Mouse (Mus musculus) liver, embryonic 11.5 days (tissue): ENCODE measurements around the gene Bean1. TPM values are rescaled to one million over a fixed set of nuclear protein-coding genes. Genes with fewer than 3 reads are reported as not detected.
A peak's percentile ranks its signal among the peaks of the same experiment; 100 is the strongest.

Source experiments
- ATAC-seq: fragments of 200-750 bp; cut with Nextera tagmentation; replicated peaks from 2 replicates; pipeline ENCODE4 v1.8.0; 2017; ENCODE audit warnings: moderate number of reproducible peaks, mild to moderate bottlenecking, moderate TSS enrichment, moderate library complexity; ENCODE audit not compliant: low FRiP score
- DNase-seq: peaks from one replicate; pipeline ENCODE4 v3.0.0-alpha.2; 2017; ENCODE audit warnings: low spot score
- H3K27ac ChIP-seq: fragments of 300-500 bp; sonication (generic); 2 replicates; pipeline ENCODE4 v1.5.1; 2014; ENCODE audit warnings: mild to moderate bottlenecking, low read depth, low read length, control low read depth
- H3K27me3 ChIP-seq: fragments of 300-500 bp; sonication (generic); replicated peaks from 2 replicates; pipeline ENCODE4 v1.6.1; 2014; ENCODE audit warnings: low read length, mixed read lengths; ENCODE audit not compliant: control insufficient read depth, insufficient read depth
- H3K36me3 ChIP-seq: fragments of 300-500 bp; sonication (generic); 2 replicates; pipeline ENCODE4 v1.6.1; 2014; ENCODE audit warnings: mild to moderate bottlenecking, low read length, moderate library complexity, mixed read lengths; ENCODE audit not compliant: control insufficient read depth, insufficient read depth
- H3K4me1 ChIP-seq: fragments of 300-500 bp; sonication (generic); replicated peaks from 2 replicates; pipeline ENCODE4 v1.6.1; 2014; ENCODE audit warnings: low read length, mixed read lengths; ENCODE audit not compliant: control insufficient read depth, insufficient read depth
- H3K4me2 ChIP-seq: fragments of 300-500 bp; sonication (generic); 2 replicates; pipeline ENCODE4 v1.6.1; 2014; ENCODE audit warnings: mild to moderate bottlenecking, control low read depth, moderate library complexity
- H3K4me3 ChIP-seq: fragments of 300-500 bp; sonication (generic); 2 replicates; pipeline ENCODE4 v1.5.1; 2014; ENCODE audit warnings: low read depth, low read length, control low read depth
- H3K9ac ChIP-seq: fragments of 300-500 bp; sonication (generic); 2 replicates; pipeline ENCODE4 v1.6.1; 2014; ENCODE audit warnings: low read depth, low read length, control low read depth
- H3K9me3 ChIP-seq: fragments of 300-500 bp; sonication (generic); 2 replicates; pipeline ENCODE4 v1.6.1; 2016; ENCODE audit warnings: low read length, inconsistent platforms, mixed read lengths; ENCODE audit not compliant: control insufficient read depth
- WGBS: fragments of 180-500 bp; shearing (Covaris S2); extraction: QIAGEN DNeasy Blood & Tissue Kit; methylation state at CpG from one replicate; pipeline ENCODE4 v1.1.7; 2014; 5-methylcytosine and 5-hydroxymethylcytosine counted together
- polyA plus RNA-seq: library from polyadenylated mRNA; unstranded; fragments of >200 nt; fragmentation: Nextera tagmentation; extraction: Ambion mirVana; gene quantifications from 2 replicates; pipeline ENCODE4 v1.2.1, GENCODE M21; 2014

The Bean1 gene
- polyA plus RNA-seq, 1 experiment from 2014 or later, result 0.10 TPM

GRCm38 (mm10) chr8:104147947-104148346 is 22.3 kb upstream of the Bean1 start:
- 94% methylated on average over 2 of the region's 2 CpGs for WGBS
- H3K9ac ChIP-seq, result no peak overlapping the region
- no peaks in the 10 kb centered on the region for H3K9me3 ChIP-seq
- DNase-seq (no peak), ATAC-seq (0 out of 2 replicates have a peak, but pooled peaks have one; percentile 15)
- no peak overlapping the region for H3K27ac ChIP-seq
- H3K4me2 ChIP-seq, result no peak overlapping the region
- H3K36me3 ChIP-seq, result no peaks in the 10 kb centered on the region
- no peaks in the 10 kb centered on the region for H3K27me3 ChIP-seq
- H3K4me3 ChIP-seq, result no peak overlapping the region
- no peaks in the 10 kb centered on the region for H3K4me1 ChIP-seq

GRCm38 (mm10) chr8:104160731-104161130 is 9.5 kb upstream of the Bean1 start:
- Histone ChIP-seq H3K9ac (no peak overlapping the region), H3K4me3 (no peak overlapping the region), H3K36me3 (no peaks in the 10 kb centered on the region), H3K9me3 (no peaks in the 10 kb centered on the region), H3K4me2 (no peak overlapping the region), H3K4me1 (no peaks in the 10 kb centered on the region), H3K27me3 (no peaks in the 10 kb centered on the region), H3K27ac (no peak overlapping the region)
- DNase-seq, result no peak
- WGBS, result 69% methylated on average over 5 of the region's 5 CpGs
- no peak for ATAC-seq

- DNase-seq, result peak; percentile 23
- H3K4me1 ChIP-seq, result no peaks in the 10 kb centered on the region
- no peak overlapping the region for H3K9ac ChIP-seq
- H3K27me3 ChIP-seq, result peaks cover 45% of the 10 kb centered on the region
- no peaks in the 10 kb centered on the region for H3K36me3 ChIP-seq
- H3K4me2 ChIP-seq, result no peak overlapping the region
- no peak overlapping the region for H3K27ac ChIP-seq
- ATAC-seq, result no peak
- 70% methylated on average over 3 of the region's 3 CpGs for WGBS
- H3K9me3 ChIP-seq, result no peaks in the 10 kb centered on the region
- H3K4me3 ChIP-seq, result no peak overlapping the region
Measured at GRCm38 (mm10) chr8:104169461-104169860, 781 bp upstream of the Bean1 start.

- WGBS, result 5% methylated on average over 32 of the region's 32 CpGs
- H3K27ac ChIP-seq, result no peak overlapping the region
- no peaks in the 10 kb centered on the region for H3K4me1 ChIP-seq
- peaks cover 45% of the 10 kb centered on the region for H3K27me3 ChIP-seq
- H3K9me3 ChIP-seq, result no peaks in the 10 kb centered on the region
- DNase-seq, result no peak
- peak overlapping the region; percentile 56 for H3K4me3 ChIP-seq
- H3K36me3 ChIP-seq, result no peaks in the 10 kb centered on the region
- ATAC-seq, result no peak
- H3K4me2 ChIP-seq, result peak overlapping the region; percentile 86
- peak overlapping the region; percentile 34; the same call in 1 of the 2 replicates for H3K9ac ChIP-seq
Measured at GRCm38 (mm10) chr8:104171050-104171620, 893 bp downstream of the Bean1 start.

GRCm38 (mm10) chr8:104172420-104172819 is 2.2 kb downstream of the Bean1 start:
- Histone ChIP-seq H3K4me1 (no peaks in the 10 kb centered on the region), H3K27me3 (peaks cover 45% of the 10 kb centered on the region), H3K27ac (no peak overlapping the region), H3K4me2 (no peak overlapping the region), H3K4me3 (no peak overlapping the region), H3K9ac (no peak overlapping the region), H3K9me3 (no peaks in the 10 kb centered on the region), H3K36me3 (no peaks in the 10 kb centered on the region)
- WGBS, result 87% methylated on average over 6 of the region's 6 CpGs
- ATAC-seq (no peak), DNase-seq (no peak)

- WGBS, result 38% methylated on average over 8 of the region's 8 CpGs
- Histone ChIP-seq H3K27me3 (peaks cover 26% of the 10 kb centered on the region), H3K36me3 (no peaks in the 10 kb centered on the region), H3K4me2 (no peak overlapping the region), H3K27ac (no peak overlapping the region), H3K4me3 (no peak overlapping the region), H3K4me1 (no peaks in the 10 kb centered on the region), H3K9me3 (no peaks in the 10 kb centered on the region), H3K9ac (no peak overlapping the region)
- DNase-seq (no peak), ATAC-seq (no peak)
Measured at GRCm38 (mm10) chr8:104175848-104176527, 5.7 kb downstream of the Bean1 start.

GRCm38 (mm10) chr8:104177054-104177453 is 6.8 kb downstream of the Bean1 start:
- ATAC-seq (no peak), DNase-seq (no peak)
- no peaks in the 10 kb centered on the region for H3K36me3 ChIP-seq
- no peak overlapping the region for H3K9ac ChIP-seq
- no peak overlapping the region for H3K4me2 ChIP-seq
- 74% methylated on average over 4 of the region's 4 CpGs for WGBS
- H3K9me3 ChIP-seq, result no peaks in the 10 kb centered on the region
- no peaks in the 10 kb centered on the region for H3K4me1 ChIP-seq
- H3K27ac ChIP-seq, result no peak overlapping the region
- H3K4me3 ChIP-seq, result no peak overlapping the region
- peaks cover 16% of the 10 kb centered on the region for H3K27me3 ChIP-seq

- 37% methylated on average over 6 of the region's 6 CpGs for WGBS
Measured at GRCm38 (mm10) chr8:104184905-104185304, 14.7 kb downstream of the Bean1 start.

GRCm38 (mm10) chr8:104186827-104187226 is 16.6 kb downstream of the Bean1 start:
- ATAC-seq, result no peak
- Histone ChIP-seq H3K27ac (no peak overlapping the region), H3K4me1 (no peaks in the 10 kb centered on the region), H3K36me3 (no peaks in the 10 kb centered on the region), H3K9ac (no peak overlapping the region), H3K9me3 (no peaks in the 10 kb centered on the region), H3K27me3 (no peaks in the 10 kb centered on the region; the same call in 1 of the 2 replicates), H3K4me3 (no peak overlapping the region), H3K4me2 (no peak overlapping the region)
- no peak for DNase-seq
- 75% methylated on average over 4 of the region's 4 CpGs for WGBS

More at GRCm38 (mm10) chr8:104184905-104185304, 14.7 kb downstream of the Bean1 start:
- ATAC-seq (no peak), DNase-seq (no peak)
- Histone ChIP-seq H3K9ac (no peak overlapping the region), H3K36me3 (no peaks in the 10 kb centered on the region), H3K4me3 (no peak overlapping the region), H3K4me2 (no peak overlapping the region), H3K27ac (no peak overlapping the region), H3K27me3 (no peaks in the 10 kb centered on the region; the same call in 1 of the 2 replicates), H3K4me1 (no peaks in the 10 kb centered on the region), H3K9me3 (no peaks in the 10 kb centered on the region)
